Mouse (Mus musculus) limb, embryonic 10.5 days (tissue): ENCODE data around the gene Unc13c. TPM values are rescaled to one million over a fixed set of nuclear protein-coding genes. Genes with fewer than 3 reads are reported as not detected.

ENCODE experiments used
- DNase-seq: peaks from one replicate; pipeline ENCODE4 v3.0.0-alpha.2; 2017; ENCODE audit warnings: low spot score
- H3K27ac ChIP-seq: fragments of 300-500 bp; sonication (generic); 2 replicates; pipeline ENCODE4 v1.5.1; 2016; ENCODE audit warnings: mild to moderate bottlenecking
- H3K27me3 ChIP-seq: fragments of 300-500 bp; sonication (generic); 2 replicates; pipeline ENCODE4 v1.6.1; 2016; ENCODE audit warnings: low read depth, mild to moderate bottlenecking; ENCODE audit not compliant: poor library complexity, severe bottlenecking
- H3K36me3 ChIP-seq: fragments of 300-500 bp; sonication (generic); 2 replicates; pipeline ENCODE4 v1.6.1; 2016; ENCODE audit warnings: mild to moderate bottlenecking, moderate library complexity
- H3K4me1 ChIP-seq: fragments of 300-500 bp; sonication (generic); 2 replicates; pipeline ENCODE4 v1.6.1; 2016
- H3K4me3 ChIP-seq: fragments of 300-500 bp; sonication (generic); 2 replicates; pipeline ENCODE4 v1.5.1; 2016; ENCODE audit warnings: mild to moderate bottlenecking, moderate library complexity
- H3K9me3 ChIP-seq: fragments of 300-500 bp; sonication (generic); replicated peaks from 2 replicates; pipeline ENCODE4 v1.6.1; 2016; ENCODE audit warnings: mild to moderate bottlenecking
- WGBS: fragments of 180-500 bp; shearing (Covaris S2); methylation state at CpG from one replicate; pipeline ENCODE4 v1.1.7; 2016; 5-methylcytosine and 5-hydroxymethylcytosine counted together
- polyA plus RNA-seq: library from polyadenylated mRNA; unstranded; fragments of >200 nt; fragmentation: Nextera tagmentation; extraction: Ambion mirVana; gene quantifications from 2 replicates; pipeline ENCODE4 v1.2.1, GENCODE M21; 2016

The Unc13c gene
- polyA plus RNA-seq, 1 experiment from 2014 or later, result 0.09 TPM

DNA sequence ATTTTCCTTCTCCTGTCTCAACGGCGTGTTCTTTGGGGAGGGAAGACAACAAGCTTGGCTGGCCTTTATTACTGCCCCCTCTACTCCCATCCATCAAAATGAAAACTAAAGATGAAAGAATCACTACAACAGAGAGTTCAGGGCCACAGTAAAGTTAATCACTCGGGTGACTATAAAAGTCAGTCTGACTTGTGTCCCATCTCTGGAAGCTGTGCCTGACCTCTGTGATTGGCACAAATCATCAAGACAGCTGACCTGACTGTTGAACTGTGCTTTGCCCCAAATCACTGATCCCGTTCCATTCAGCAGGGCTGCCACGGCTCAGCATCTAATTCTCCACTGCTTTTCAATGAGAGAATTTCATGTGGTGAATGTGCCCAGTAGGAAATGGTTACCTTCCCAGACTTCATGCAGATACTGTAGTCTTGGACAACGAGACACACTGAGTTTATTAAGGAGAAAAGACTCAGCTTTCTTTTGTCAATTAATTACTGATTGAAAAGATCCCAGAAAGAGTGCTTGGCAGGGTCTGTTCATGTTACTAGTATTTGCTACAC lies 297.0 kb downstream of the Unc13c start:
- no peak for DNase-seq
- Histone ChIP-seq H3K4me1 (no peaks in the 10 kb centered on the region), H3K4me3 (no peak overlapping the region), H3K36me3 (no peaks in the 10 kb centered on the region), H3K9me3 (no peaks in the 10 kb centered on the region), H3K27ac (no peak overlapping the region), H3K27me3 (no peaks in the 10 kb centered on the region)
- WGBS, result 28% methylated on average over 6 of the region's 6 CpGs

DNA sequence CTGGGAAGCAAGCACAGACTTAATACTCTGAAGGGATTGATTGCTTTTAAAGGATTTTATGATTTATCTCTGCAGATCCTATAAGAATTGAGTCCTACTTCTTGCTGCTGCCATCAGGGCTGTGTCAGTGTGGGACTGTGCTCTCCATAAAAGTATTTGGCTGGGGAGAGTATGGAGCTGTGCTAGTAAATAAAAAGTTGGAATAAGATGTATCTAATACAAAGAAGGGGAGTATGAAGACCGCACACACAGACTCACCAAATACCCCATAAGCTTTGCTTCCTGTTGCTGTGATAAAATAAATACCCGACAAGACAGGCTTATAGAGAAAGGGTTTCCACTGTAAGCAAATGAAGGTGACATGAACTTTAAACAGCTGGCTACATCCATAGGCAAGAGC lies 298.7 kb downstream of the Unc13c start:
- no peaks in the 10 kb centered on the region for H3K9me3 ChIP-seq
- no peak for DNase-seq
- no peaks in the 10 kb centered on the region for H3K27me3 ChIP-seq
- H3K4me3 ChIP-seq, result no peak overlapping the region
- H3K36me3 ChIP-seq, result no peaks in the 10 kb centered on the region
- H3K27ac ChIP-seq, result no peak overlapping the region
- no peaks in the 10 kb centered on the region for H3K4me1 ChIP-seq
- 91% methylated on average over 2 of the region's 2 CpGs for WGBS

DNA sequence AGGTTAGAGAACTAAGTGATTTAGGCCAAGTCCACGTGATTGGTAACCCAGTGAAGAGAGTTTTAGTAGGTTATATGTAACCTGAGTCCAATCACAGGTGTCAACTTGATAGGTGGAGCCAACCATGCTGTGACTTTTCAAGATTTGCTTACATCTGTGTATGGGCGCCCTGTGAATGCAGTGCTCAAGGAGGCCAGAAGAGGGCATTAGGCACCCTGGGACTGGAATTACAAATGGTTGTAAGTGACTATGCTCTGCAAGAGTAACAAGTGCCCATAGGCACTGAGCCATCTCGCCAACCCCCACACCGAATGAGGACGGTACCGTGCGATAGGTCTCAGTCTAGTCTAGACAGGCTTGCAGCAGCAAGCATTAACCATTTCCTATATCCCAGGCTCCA lies 305.9 kb downstream of the Unc13c start:
- H3K36me3 ChIP-seq, result no peaks in the 10 kb centered on the region
- H3K27ac ChIP-seq, result no peak overlapping the region
- WGBS, result 85% methylated on average over 7 of the region's 7 CpGs

DNA sequence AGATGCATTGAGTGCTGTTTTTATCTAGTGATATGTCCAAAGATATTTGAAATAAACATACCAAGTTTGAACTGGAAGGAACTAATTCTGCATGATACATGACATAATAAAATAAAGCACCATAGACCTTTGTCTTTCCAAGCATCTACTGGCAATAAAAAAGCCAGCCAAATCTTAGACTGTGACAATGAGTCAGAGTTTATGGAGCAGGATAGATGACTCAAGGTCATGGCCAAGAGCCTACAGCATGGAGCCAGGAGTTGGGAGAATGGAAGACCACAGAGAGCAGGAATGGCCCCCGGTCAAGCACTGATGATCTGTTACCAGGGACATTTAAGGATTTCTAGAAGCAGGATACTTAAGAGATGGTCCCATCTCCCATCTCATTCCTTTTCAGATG lies 319.7 kb downstream of the Unc13c start:
- H3K9me3 ChIP-seq, result no peaks in the 10 kb centered on the region
- H3K4me1 ChIP-seq, result no peaks in the 10 kb centered on the region
- no peaks in the 10 kb centered on the region for H3K27me3 ChIP-seq
- H3K36me3 ChIP-seq, result no peaks in the 10 kb centered on the region
- 93% methylated on average over 1 of the region's 1 CpGs for WGBS
- no peak overlapping the region for H3K27ac ChIP-seq
- DNase-seq, result no peak
- no peak overlapping the region for H3K4me3 ChIP-seq

More for the DNA sequence above, 305.9 kb downstream of the Unc13c start:
- Histone ChIP-seq H3K4me1 (peaks cover 6% of the 10 kb centered on the region; the same call in 1 of the 2 replicates), H3K9me3 (no peaks in the 10 kb centered on the region), H3K27me3 (no peaks in the 10 kb centered on the region), H3K4me3 (no peak overlapping the region)
- no peak for DNase-seq

DNA sequence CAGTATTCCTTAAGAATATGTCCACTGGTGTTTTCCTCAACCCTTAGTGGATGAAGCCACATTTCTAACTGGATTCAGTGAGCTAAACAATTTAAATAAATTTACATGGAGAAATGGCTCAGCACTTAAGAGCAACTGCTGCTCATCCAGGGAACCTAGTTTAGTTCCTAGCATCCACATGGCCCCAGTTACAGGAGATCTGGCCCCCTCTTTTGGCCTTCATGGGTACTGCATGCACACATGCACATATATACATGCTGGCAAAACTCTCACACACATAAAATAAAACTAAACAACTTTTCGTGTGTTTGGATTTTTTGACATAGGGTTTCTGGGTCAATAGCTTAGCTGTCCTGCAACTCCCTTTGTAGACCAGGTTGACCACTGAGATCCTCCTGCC lies 330.6 kb downstream of the Unc13c start:
- Histone ChIP-seq H3K4me3 (no peak overlapping the region), H3K4me1 (no peaks in the 10 kb centered on the region), H3K36me3 (no peaks in the 10 kb centered on the region), H3K27me3 (no peaks in the 10 kb centered on the region), H3K27ac (no peak overlapping the region), H3K9me3 (no peaks in the 10 kb centered on the region)
- no peak for DNase-seq
- 96% methylated on average over 1 of the region's 1 CpGs for WGBS

DNA sequence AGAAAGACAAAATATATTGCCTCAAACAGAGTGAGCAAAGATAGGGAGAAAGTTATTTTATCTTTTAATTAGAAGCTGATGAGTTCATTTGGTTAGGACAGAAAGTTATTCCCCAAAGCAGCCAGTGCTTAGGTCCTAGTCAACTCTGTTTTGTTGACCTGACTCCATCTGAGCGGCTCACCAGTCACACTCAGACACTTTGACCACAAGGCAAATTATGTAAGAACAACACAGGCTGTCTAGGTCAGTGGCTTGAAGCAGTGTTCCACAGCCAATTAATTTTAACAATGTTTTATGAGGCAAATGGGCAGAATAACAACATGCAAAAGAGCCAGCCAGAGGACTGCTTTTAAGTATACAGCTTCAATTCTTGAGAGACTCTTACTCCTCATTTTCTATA lies 343.6 kb downstream of the Unc13c start:
- WGBS, result 86% methylated on average over 1 of the region's 1 CpGs

DNA sequence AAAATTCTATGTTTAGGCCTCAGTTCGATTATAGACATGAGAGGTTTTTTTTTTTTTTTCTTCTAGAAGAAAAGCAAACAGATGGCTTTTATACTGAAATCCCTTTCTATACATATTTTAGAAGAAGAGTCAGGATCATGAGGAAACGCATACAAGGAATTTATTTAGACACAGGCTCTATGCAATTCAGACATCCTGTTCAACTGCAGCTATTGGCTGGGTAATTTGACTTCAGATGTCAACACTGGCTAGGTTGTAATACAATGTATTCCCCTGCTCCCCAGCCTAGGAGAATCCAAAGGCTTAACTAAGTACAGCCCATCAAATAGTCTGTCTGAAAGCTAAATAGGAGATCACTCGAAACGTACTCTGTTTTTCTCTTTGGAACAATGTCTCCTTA lies 355.9 kb downstream of the Unc13c start:
- no peaks in the 10 kb centered on the region for H3K4me1 ChIP-seq
- H3K27ac ChIP-seq, result no peak overlapping the region
- H3K27me3 ChIP-seq, result no peaks in the 10 kb centered on the region
- H3K9me3 ChIP-seq, result no peaks in the 10 kb centered on the region
- no peak for DNase-seq
- no peak overlapping the region for H3K4me3 ChIP-seq
- H3K36me3 ChIP-seq, result no peaks in the 10 kb centered on the region
- WGBS, result 85% methylated on average over 4 of the region's 4 CpGs

More for the DNA sequence above, 343.6 kb downstream of the Unc13c start:
- no peaks in the 10 kb centered on the region for H3K27me3 ChIP-seq
- H3K27ac ChIP-seq, result no peak overlapping the region
- no peak overlapping the region for H3K4me3 ChIP-seq
- H3K36me3 ChIP-seq, result no peaks in the 10 kb centered on the region
- no peaks in the 10 kb centered on the region for H3K4me1 ChIP-seq
- H3K9me3 ChIP-seq, result no peaks in the 10 kb centered on the region
- DNase-seq, result no peak

DNA sequence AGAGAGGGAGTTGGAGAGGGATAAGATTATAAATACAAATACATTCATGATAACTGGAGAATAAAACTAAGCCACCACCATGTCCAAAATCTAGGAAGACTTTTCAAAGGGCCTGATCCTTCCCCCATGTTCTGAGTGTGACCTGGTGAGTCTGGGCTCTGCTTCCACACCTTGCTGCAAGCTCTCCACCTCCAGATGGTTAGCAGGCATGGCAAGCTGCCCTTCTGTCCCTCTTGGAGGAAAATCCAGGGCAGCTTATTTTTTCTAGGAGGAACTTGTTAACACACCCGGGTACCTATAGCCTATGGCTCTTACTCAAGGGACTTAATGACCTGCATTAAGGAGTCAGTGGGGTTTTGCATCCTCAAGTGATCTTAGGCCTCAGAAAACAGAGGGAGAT lies 364.8 kb downstream of the Unc13c start:
- Histone ChIP-seq H3K4me3 (no peak overlapping the region), H3K4me1 (no peaks in the 10 kb centered on the region), H3K27ac (no peak overlapping the region), H3K36me3 (no peaks in the 10 kb centered on the region), H3K9me3 (no peaks in the 10 kb centered on the region), H3K27me3 (no peaks in the 10 kb centered on the region)
- no peak for DNase-seq
- WGBS, result 73% methylated on average over 1 of the region's 1 CpGs

DNA sequence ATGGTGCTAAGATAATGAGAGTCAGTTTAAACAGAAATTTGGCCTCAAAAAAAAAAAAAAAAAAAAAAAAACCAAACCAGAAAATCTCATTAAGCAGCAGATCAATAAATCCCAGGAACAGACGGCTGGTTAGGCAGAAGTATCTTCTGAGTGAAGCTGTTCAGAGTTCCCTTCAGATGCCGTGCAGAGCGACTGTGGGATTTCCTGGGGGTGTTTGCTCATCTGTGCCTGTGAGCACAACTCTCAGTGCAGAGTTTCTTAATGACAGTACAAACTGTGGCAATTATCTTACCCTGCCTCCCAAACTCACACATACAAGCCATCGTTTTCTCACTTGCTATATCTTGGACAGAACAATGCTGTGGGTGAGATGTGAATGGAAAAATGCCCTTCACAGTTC lies 403.2 kb downstream of the Unc13c start:
- H3K4me1 ChIP-seq, result peaks cover 11% of the 10 kb centered on the region; the same call in 1 of the 2 replicates
- 29% methylated on average over 4 of the region's 4 CpGs for WGBS
- H3K27ac ChIP-seq, result no peak overlapping the region
- H3K4me3 ChIP-seq, result no peak overlapping the region
- DNase-seq, result no peak
- no peaks in the 10 kb centered on the region for H3K36me3 ChIP-seq
- no peaks in the 10 kb centered on the region for H3K9me3 ChIP-seq
- no peaks in the 10 kb centered on the region for H3K27me3 ChIP-seq

DNA sequence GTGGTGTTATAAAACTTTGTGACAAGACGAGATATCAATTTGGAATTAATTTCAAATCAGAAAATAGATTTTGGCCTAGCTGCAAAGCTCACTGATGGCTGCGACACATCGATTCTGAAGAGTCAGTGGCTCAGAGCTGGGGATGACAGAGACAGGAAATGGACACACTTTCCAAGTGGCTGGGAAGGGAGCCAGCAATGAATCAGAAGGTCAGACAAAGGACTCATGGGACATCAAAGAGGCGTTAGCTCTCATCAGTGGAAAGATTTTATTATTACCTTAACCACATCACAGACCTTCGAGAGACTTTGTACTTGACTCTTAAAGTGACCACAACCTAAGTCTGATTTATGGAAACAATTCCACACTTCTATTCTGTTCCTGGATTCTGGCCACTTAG lies 408.7 kb downstream of the Unc13c start:
- H3K9me3 ChIP-seq, result no peaks in the 10 kb centered on the region
- no peak overlapping the region for H3K4me3 ChIP-seq
- 42% methylated on average over 5 of the region's 5 CpGs for WGBS
- H3K36me3 ChIP-seq, result no peaks in the 10 kb centered on the region
- no peaks in the 10 kb centered on the region for H3K27me3 ChIP-seq
- no peak for DNase-seq
- no peak overlapping the region for H3K27ac ChIP-seq
- peaks cover 10% of the 10 kb centered on the region; the same call in 1 of the 2 replicates for H3K4me1 ChIP-seq

DNA sequence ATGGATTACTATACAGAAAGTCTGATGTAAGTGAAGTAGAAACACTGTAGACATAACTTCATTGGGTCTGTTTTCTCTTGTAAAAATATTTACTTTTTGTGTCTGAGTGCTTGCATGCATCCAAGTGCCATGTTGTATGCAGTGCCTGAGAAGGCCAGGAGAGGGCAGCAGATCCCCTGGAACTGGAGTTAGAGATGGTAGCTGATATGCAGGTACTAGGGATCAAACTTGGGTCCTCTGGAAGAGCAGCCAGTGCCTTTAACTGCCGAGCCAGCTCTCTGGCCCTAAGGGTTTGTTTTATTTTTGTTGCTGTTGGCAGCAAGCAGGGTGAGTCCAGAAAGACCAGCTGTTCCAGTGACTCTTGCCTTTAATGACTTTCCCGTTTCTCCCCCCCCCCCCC lies 411.0 kb downstream of the Unc13c start:
- Histone ChIP-seq H3K27ac (no peak overlapping the region), H3K9me3 (no peaks in the 10 kb centered on the region), H3K4me1 (peaks cover 4% of the 10 kb centered on the region; the same call in 1 of the 2 replicates), H3K27me3 (no peaks in the 10 kb centered on the region), H3K36me3 (no peaks in the 10 kb centered on the region), H3K4me3 (no peak overlapping the region)
- DNase-seq, result peak; percentile 65
- 71% methylated on average over 2 of the region's 2 CpGs for WGBS

DNA sequence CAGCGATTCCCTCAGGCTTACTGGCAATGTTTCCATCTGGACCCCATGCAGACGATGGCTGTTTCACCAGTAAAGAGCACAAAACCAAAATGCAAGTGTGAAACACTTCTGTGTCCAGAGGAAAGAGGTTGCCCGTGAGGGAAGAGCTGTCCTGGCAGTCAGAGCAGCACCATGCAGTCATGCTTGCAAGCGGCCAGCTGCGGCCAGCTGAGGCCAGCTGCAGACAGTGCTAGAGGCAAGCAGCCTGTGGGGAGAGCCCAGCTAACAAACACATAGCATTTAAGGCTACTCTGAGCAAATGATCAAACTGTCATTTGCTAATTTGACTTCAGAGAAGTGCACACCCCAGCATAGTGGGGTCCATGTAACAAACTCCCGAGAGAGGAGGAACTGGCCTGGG lies 413.4 kb downstream of the Unc13c start:
- H3K4me1 ChIP-seq, result peaks cover 3% of the 10 kb centered on the region; the same call in 1 of the 2 replicates
- no peak overlapping the region for H3K27ac ChIP-seq

DNA sequence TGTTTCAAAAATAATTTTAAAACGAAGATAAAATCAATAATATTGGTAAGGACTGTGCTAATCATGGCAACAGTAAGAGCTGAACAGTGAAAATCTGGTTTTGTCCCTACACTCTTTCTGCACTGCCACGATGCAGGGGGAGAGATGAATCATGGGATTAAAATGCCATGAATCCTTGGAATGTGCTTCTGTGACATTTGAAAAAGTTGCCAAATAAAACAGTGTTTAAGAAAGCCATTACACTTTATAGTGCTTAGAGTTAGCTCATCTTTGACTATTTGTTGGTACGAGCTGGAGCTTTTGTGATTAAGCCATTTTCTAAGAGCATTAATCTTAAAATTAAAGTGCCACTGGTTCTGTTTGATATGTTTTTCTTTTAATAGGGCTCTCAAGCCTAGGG lies 496.2 kb downstream of the Unc13c start:
- Histone ChIP-seq H3K9me3 (no peaks in the 10 kb centered on the region), H3K27ac (no peak overlapping the region), H3K27me3 (no peaks in the 10 kb centered on the region), H3K36me3 (no peaks in the 10 kb centered on the region), H3K4me1 (no peaks in the 10 kb centered on the region), H3K4me3 (no peak overlapping the region)
- DNase-seq, result no peak
- WGBS, result 65% methylated on average over 3 of the region's 3 CpGs

More for the DNA sequence above, 413.4 kb downstream of the Unc13c start:
- no peak for DNase-seq
- Histone ChIP-seq H3K27me3 (no peaks in the 10 kb centered on the region), H3K9me3 (no peaks in the 10 kb centered on the region), H3K4me3 (no peak overlapping the region), H3K36me3 (no peaks in the 10 kb centered on the region)
- 85% methylated on average over 6 of the region's 6 CpGs for WGBS

DNA sequence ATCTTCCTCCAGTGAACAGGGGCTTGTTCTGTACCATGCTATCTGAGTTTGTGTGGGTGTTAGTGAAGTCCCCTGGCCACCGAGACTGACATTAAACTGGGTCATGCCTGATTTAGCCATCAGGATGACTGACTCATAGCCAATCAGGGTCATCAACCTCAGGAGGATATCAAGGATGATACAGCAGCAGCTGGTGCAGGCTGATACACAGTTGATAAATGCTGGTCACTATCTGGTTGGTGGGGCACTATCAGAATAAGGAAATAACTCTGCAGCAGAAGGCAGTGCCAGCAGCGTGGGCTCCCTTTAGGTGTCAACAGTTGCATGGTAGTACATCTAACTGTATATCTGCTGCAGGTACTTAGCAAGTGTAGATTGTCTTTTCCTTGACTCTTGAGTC lies 506.7 kb downstream of the Unc13c start:
- no peak overlapping the region for H3K27ac ChIP-seq
- H3K4me1 ChIP-seq, result no peaks in the 10 kb centered on the region
- no peaks in the 10 kb centered on the region for H3K9me3 ChIP-seq
- no peak for DNase-seq
- H3K4me3 ChIP-seq, result no peak overlapping the region
- no peaks in the 10 kb centered on the region for H3K36me3 ChIP-seq
- no peaks in the 10 kb centered on the region for H3K27me3 ChIP-seq
- WGBS, result 89% methylated on average over 2 of the region's 2 CpGs
